Mouse (Mus musculus) liver, adult 2 months (tissue): ENCODE results near the gene Gramd1b. TPM values are rescaled to one million over a fixed set of nuclear protein-coding genes. Genes with fewer than 3 reads are reported as not detected.
A peak's percentile ranks its signal among the peaks of the same experiment; 100 is the strongest.

Experiments used
- DNase-seq: peaks from one replicate; pipeline ENCODE4 v3.0.0-alpha.2; 2011; ENCODE audit warnings: low read depth, low spot score; ENCODE audit errors: extremely low read depth
- H3K27ac ChIP-seq: fragments of 200-500 bp; replicated peaks from 2 replicates; pipeline ENCODE4 v1.5.1; 2012; ENCODE audit warnings: low read depth, mild to moderate bottlenecking, control low read depth, inconsistent platforms, low read length; ENCODE audit not compliant: insufficient read depth
- H3K27me3 ChIP-seq: fragments of 200-500 bp; 2 replicates; pipeline ENCODE4 v1.6.1; 2012; ENCODE audit warnings: mild to moderate bottlenecking, moderate library complexity, low read length, inconsistent platforms; ENCODE audit not compliant: control insufficient read depth, insufficient read depth
- H3K36me3 ChIP-seq: fragments of 200-500 bp; 2 replicates; pipeline ENCODE4 v1.6.1; 2012; ENCODE audit warnings: low read length, inconsistent platforms; ENCODE audit not compliant: control insufficient read depth, insufficient read depth
- H3K4me1 ChIP-seq: fragments of 200-500 bp; 2 replicates; pipeline ENCODE4 v1.6.1; 2011; ENCODE audit warnings: low read length; ENCODE audit not compliant: control insufficient read depth, insufficient read depth
- H3K4me3 ChIP-seq: fragments of 200-500 bp; 2 replicates; pipeline ENCODE4 v1.5.1; 2011; ENCODE audit warnings: low read depth, mild to moderate bottlenecking, control low read depth, low read length, moderate library complexity; ENCODE audit not compliant: insufficient read depth
- H3K79me2 ChIP-seq: fragments of 200-500 bp; 2 replicates; pipeline ENCODE4 v1.6.1; 2012; ENCODE audit warnings: inconsistent platforms, mild to moderate bottlenecking, low read length, moderate library complexity; ENCODE audit not compliant: control insufficient read depth, insufficient read depth
- H3K9ac ChIP-seq: fragments of 200-500 bp; 2 replicates; pipeline ENCODE4 v1.6.1; 2012; ENCODE audit warnings: low read depth, mild to moderate bottlenecking, control low read depth, inconsistent platforms, low read length
- CTCF ChIP-seq: fragments of 200-500 bp; IDR thresholded peaks from 2 replicates; pipeline ENCODE4 v1.5.1; 2011; ENCODE audit warnings: low read depth, low read length, control low read depth
- POLR2A ChIP-seq: fragments of 200-500 bp; IDR thresholded peaks from 2 replicates; pipeline ENCODE4 v1.6.1; 2011; ENCODE audit warnings: low read length, control low read depth; ENCODE audit not compliant: insufficient read depth; ENCODE audit errors: extremely low read depth
- WGBS: fragments of 180-500 bp; shearing (Covaris S2); methylation state at CpG from one replicate; pipeline ENCODE4 v1.1.7; 2018; 5-methylcytosine and 5-hydroxymethylcytosine counted together
- polyA plus RNA-seq: library from polyadenylated mRNA; depleted of rRNA; stranded (reverse); fragments of >200 nt; gene quantifications from 2 replicates; pipeline ENCODE4 v1.2.3, GENCODE M21; 2012
- total RNA-seq: library from RNA; depleted of rRNA; stranded (reverse); fragments of >200 nt; gene quantifications from 2 replicates; pipeline ENCODE4 v1.2.3, GENCODE M21; 2014

The Gramd1b gene
- total and polyA plus RNA-seq, 2 experiments, result 1.2 to 2.0 TPM

- no peaks in the 10 kb centered on the region for H3K27me3 ChIP-seq
- DNase-seq, result no peak
- H3K79me2 ChIP-seq, result no peaks in the 10 kb centered on the region
- H3K4me1 ChIP-seq, result no peaks in the 10 kb centered on the region
- H3K36me3 ChIP-seq, result no peaks in the 10 kb centered on the region
- H3K4me3 ChIP-seq, result no peak overlapping the region
- H3K9ac ChIP-seq, result no peak overlapping the region
- H3K27ac ChIP-seq, result no peak overlapping the region
- 81% methylated on average over 4 of the region's 4 CpGs for WGBS
- TF ChIP-seq CTCF (no peak), POLR2A (no peak)
Measured at GRCm38 (mm10) chr9:40337131-40337820, 193.9 kb downstream of the Gramd1b start.

GRCm38 (mm10) chr9:40336701-40337100 lies 194.5 kb downstream of the Gramd1b start:
- TF ChIP-seq CTCF (no peak), POLR2A (no peak)
- no peaks in the 10 kb centered on the region for H3K27me3 ChIP-seq
- H3K27ac ChIP-seq, result no peak overlapping the region
- no peaks in the 10 kb centered on the region for H3K79me2 ChIP-seq
- no peaks in the 10 kb centered on the region for H3K4me1 ChIP-seq
- no peak for DNase-seq
- H3K9ac ChIP-seq, result no peak overlapping the region
- no peaks in the 10 kb centered on the region for H3K36me3 ChIP-seq
- H3K4me3 ChIP-seq, result no peak overlapping the region
- 77% methylated on average over 5 of the region's 5 CpGs for WGBS

- Histone ChIP-seq H3K27me3 (no peaks in the 10 kb centered on the region), H3K4me3 (no peak overlapping the region), H3K4me1 (no peaks in the 10 kb centered on the region), H3K36me3 (no peaks in the 10 kb centered on the region), H3K27ac (no peak overlapping the region), H3K79me2 (no peaks in the 10 kb centered on the region), H3K9ac (no peak overlapping the region)
- no peak for DNase-seq
- TF ChIP-seq POLR2A, result no peak
- no peak for TF ChIP-seq CTCF
- 78% methylated on average over 2 of the region's 2 CpGs for WGBS
Measured at GRCm38 (mm10) chr9:40334617-40335016, 196.6 kb downstream of the Gramd1b start.

GRCm38 (mm10) chr9:40333649-40334396 lies 197.4 kb downstream of the Gramd1b start:
- WGBS, result 54% methylated on average over 9 of the region's 9 CpGs
- no peak overlapping the region for H3K27ac ChIP-seq
- H3K4me3 ChIP-seq, result no peak overlapping the region
- no peaks in the 10 kb centered on the region for H3K4me1 ChIP-seq
- peak; percentile 87 for TF ChIP-seq CTCF
- TF ChIP-seq POLR2A, result no peak
- DNase-seq, result peak; percentile 28
- no peaks in the 10 kb centered on the region for H3K36me3 ChIP-seq
- H3K9ac ChIP-seq, result no peak overlapping the region
- H3K79me2 ChIP-seq, result no peaks in the 10 kb centered on the region
- H3K27me3 ChIP-seq, result no peaks in the 10 kb centered on the region

GRCm38 (mm10) chr9:40332731-40333648 lies 198.2 kb downstream of the Gramd1b start:
- no peak for DNase-seq
- TF ChIP-seq CTCF, result no peak; the same call in 1 of the 2 replicates
- TF ChIP-seq POLR2A, result no peak
- H3K4me1 ChIP-seq, result no peaks in the 10 kb centered on the region
- H3K79me2 ChIP-seq, result no peaks in the 10 kb centered on the region
- 57% methylated on average over 31 of the region's 31 CpGs for WGBS
- H3K36me3 ChIP-seq, result no peaks in the 10 kb centered on the region
- H3K9ac ChIP-seq, result no peak overlapping the region
- H3K4me3 ChIP-seq, result no peak overlapping the region
- H3K27me3 ChIP-seq, result no peaks in the 10 kb centered on the region
- H3K27ac ChIP-seq, result no peak overlapping the region
